Mouse (Mus musculus) brain, embryonic 14.5 days (tissue): Measurements from ENCODE around the gene Actn1.

ENCODE experiments used
- CTCF ChIP-seq: fragments of 200-500 bp; IDR thresholded peaks from 2 replicates; pipeline ENCODE4 v1.5.1; 2012; ENCODE audit warnings: inconsistent platforms, mild to moderate bottlenecking, moderate library complexity, borderline replicate concordance; ENCODE audit not compliant: insufficient read depth, insufficient read length; ENCODE audit errors: extremely low read depth
- POLR2A ChIP-seq: fragments of 200-500 bp; IDR thresholded peaks from 2 replicates; pipeline ENCODE4 v1.6.1; 2012; ENCODE audit warnings: mild to moderate bottlenecking, inconsistent platforms, borderline replicate concordance; ENCODE audit not compliant: poor library complexity, insufficient read depth, insufficient read length, severe bottlenecking; ENCODE audit errors: extremely low read depth

GRCm38 (mm10) chr12:80124756-80125155, 135.4 kb downstream of the Actn1 start:
- TF ChIP-seq CTCF (no peak), POLR2A (no peak)
